Mouse (Mus musculus): ENCODE results near the gene Ppip5k2. TPM values are rescaled to one million over a fixed set of nuclear protein-coding genes. Genes with fewer than 3 reads are reported as not detected.

Gene Ppip5k2
- polyA plus RNA-seq, 1 experiment = 2.9 TPM

DNA sequence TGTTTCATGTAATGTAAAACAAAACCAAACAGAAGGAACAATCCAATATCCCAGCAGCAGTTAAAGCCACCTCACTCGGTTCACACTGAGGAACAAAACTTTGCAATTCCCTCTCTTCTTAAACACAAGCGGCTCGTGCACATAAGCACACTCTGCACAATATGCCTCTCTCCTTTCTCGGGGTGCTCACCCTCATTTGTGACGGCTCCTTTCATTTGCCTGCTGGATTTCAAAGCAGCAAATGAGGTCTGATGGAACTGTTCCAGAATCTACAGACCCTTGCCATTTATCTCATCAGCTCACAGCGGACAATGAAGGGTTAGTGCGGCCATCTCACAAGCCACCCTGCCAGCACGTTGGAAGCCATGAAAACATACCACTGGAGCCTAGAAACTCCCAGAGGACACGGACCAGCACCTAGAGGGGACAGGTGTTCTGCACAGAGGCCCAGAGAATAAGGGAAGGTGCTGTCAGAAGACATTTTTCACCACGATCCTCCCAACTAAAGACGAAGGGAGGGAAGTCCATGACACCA lies 55.8 kb downstream of the Ppip5k2 start:
- no peaks in the 10 kb centered on the region for H3K4me1 ChIP-seq
- TF ChIP-seq FLI1 (IDR thresholded peaks at IDR 0.05; ENCODE audit: low read length) (no peak), GATA1 (IDR thresholded peaks at IDR 0.05; ENCODE audit: borderline replicate concordance, low read length) (no peak)
- no peaks in the 10 kb centered on the region for H3K9me3 ChIP-seq
- H3K27me3 ChIP-seq (replicated peaks) = no peaks in the 10 kb centered on the region
- H3K4me3 ChIP-seq (replicated peaks) = no peak overlapping the region
- peaks cover 98% of the 10 kb centered on the region for H3K36me3 ChIP-seq (replicated peaks; ENCODE audit: low read length)

DNA sequence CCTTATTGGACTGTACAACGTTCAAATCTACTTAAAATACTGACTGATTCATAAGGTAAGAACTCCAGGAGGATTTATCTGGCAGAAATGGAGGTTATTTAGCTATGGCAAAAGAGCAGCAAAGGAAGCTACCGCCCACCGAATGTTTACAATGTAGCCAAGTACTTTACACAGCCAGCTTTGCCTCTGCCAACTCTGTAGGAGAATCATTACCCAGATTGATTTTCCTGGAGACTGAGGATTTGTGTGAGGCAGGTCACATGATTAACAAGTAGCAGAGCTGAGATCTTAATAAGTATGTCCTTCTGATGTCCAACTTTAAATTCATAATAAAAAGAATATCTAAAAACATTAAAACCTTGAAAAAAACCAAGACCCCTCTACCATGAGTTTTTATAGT lies 59.7 kb downstream of the Ppip5k2 start:
- H3K4me3 ChIP-seq (replicated peaks) = no peak overlapping the region
- H3K4me1 ChIP-seq = 0 out of 2 replicates have a peak, but pooled peaks cover 3% of the 10 kb centered on the region
- no peaks in the 10 kb centered on the region for H3K27me3 ChIP-seq (replicated peaks)
- TF ChIP-seq GATA1 (IDR thresholded peaks at IDR 0.05; ENCODE audit: borderline replicate concordance, low read length) = no peak
- TF ChIP-seq FLI1 (IDR thresholded peaks at IDR 0.05; ENCODE audit: low read length) = no peak
- H3K36me3 ChIP-seq (replicated peaks; ENCODE audit: low read length) = peaks cover 95% of the 10 kb centered on the region
- no peaks in the 10 kb centered on the region for H3K9me3 ChIP-seq

DNA sequence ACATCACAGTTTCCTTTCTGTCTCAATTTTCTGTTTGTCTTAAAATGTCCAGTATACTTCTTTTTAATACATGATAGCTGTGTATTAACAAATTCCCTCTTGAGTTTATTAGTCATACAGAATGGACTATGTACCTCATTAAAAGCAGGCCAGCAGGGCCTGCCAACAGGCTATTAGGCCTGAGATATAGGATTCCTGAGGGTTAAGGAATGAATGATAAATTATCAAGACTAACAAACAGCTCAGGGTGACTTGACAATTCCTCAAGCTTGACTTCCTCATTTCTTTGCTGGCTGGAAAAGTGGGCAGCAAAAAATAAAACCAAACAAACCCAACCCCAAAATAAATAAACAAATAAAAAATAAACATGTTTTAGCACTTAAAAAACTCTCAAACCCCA lies 64.8 kb downstream of the Ppip5k2 start:
- no peak for TF ChIP-seq GATA1 (IDR thresholded peaks at IDR 0.05; ENCODE audit: borderline replicate concordance, low read length)
- no peak for TF ChIP-seq FLI1 (IDR thresholded peaks at IDR 0.05; ENCODE audit: low read length)

DNA sequence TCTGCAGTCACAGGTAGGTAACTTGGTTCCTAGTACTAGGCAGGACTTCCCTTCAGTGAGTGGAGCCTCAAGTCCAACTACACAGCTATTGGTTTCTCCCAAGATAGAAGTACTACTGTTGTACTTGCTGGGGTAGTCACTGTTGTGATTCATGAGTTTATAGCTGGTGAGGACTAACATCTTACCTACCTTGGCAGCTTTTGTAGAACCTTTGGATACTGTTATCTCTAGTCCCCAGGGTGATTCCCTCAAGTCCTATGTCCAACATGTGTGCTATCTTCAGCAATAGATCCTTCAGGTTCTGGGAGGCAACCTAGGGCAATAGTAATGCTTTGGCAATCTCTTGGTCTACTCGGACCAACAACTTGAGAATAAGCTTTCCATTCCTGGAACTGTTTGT lies 65.6 kb downstream of the Ppip5k2 start:
- Histone ChIP-seq H3K27me3 (replicated peaks) (no peaks in the 10 kb centered on the region), H3K9me3 (no peaks in the 10 kb centered on the region), H3K4me1 (peaks cover 3% of the 10 kb centered on the region; the same call in 1 of the 2 replicates), H3K4me3 (replicated peaks) (no peak overlapping the region), H3K36me3 (replicated peaks; ENCODE audit: low read length) (peaks cover 55% of the 10 kb centered on the region)
- no peak for TF ChIP-seq GATA1 (IDR thresholded peaks at IDR 0.05; ENCODE audit: borderline replicate concordance, low read length)
- no peak for TF ChIP-seq FLI1 (IDR thresholded peaks at IDR 0.05; ENCODE audit: low read length)

More for the DNA sequence above, 64.8 kb downstream of the Ppip5k2 start:
- peaks cover 62% of the 10 kb centered on the region for H3K36me3 ChIP-seq (replicated peaks; ENCODE audit: low read length)
- H3K9me3 ChIP-seq = no peaks in the 10 kb centered on the region
- H3K4me1 ChIP-seq = peaks cover 3% of the 10 kb centered on the region; the same call in 1 of the 2 replicates
- no peaks in the 10 kb centered on the region for H3K27me3 ChIP-seq (replicated peaks)
- H3K4me3 ChIP-seq (replicated peaks) = no peak overlapping the region

DNA sequence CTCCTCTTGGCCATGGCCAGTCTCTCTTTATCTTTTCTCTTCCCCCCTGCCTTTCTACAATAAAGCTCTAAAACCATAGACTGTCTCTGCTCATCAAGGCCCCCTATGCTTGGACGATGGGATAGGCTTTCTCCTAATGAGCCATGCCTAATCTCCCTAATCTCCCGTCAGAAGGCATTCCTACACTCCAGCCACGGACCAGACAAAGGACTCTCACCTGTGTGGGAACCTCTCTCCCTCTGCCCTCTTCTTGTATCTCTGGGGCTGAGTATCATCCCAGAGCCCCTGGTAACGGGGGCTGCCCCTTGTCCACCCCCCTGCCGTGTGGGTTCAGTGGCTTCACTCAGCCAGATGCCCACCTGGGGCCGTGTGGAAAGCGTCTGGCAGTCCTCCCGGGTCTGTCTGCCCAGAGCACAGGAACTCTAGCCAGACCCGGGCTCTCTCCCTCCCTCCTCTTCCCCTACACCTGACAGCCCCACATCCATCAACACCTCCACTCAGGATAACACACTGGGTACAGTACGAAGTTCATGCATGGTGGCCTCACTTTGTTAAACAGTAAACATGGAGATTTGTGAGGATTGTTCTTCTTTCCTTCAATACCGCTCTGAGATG lies 71.1 kb downstream of the Ppip5k2 start:
- peaks cover 7% of the 10 kb centered on the region; the same call in 1 of the 2 replicates for H3K4me1 ChIP-seq
- H3K4me3 ChIP-seq (replicated peaks) = no peak overlapping the region
- no peaks in the 10 kb centered on the region for H3K27me3 ChIP-seq (replicated peaks)
- TF ChIP-seq GATA1 (IDR thresholded peaks at IDR 0.05; ENCODE audit: borderline replicate concordance, low read length) (no peak), FLI1 (IDR thresholded peaks at IDR 0.05; ENCODE audit: low read length) (no peak)
- 0 out of 2 replicates have a peak, but pooled peaks cover 3% of the 10 kb centered on the region for H3K9me3 ChIP-seq
- peaks cover 2% of the 10 kb centered on the region for H3K36me3 ChIP-seq (replicated peaks; ENCODE audit: low read length)

DNA sequence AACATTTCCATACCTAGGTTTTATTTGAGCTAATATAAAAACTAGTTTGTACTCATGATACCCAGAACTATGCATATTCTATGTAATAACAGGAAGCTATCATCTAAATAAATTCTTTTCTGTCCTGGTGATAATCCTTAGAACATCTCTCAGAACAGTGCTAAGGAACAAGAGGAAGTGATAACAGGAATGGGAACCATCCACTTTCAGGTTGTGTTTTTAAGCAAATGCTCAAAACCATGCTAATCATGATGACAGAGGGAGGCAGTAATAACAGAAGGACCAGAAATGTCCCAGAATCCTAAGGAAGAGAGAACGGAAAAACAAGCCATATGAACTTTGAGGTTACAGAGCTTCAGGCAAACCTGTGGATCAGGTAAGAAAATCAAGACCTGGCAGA lies 72.9 kb downstream of the Ppip5k2 start:
- H3K36me3 ChIP-seq (replicated peaks; ENCODE audit: low read length) = no peaks in the 10 kb centered on the region
- H3K4me1 ChIP-seq = peaks cover 17% of the 10 kb centered on the region
- TF ChIP-seq GATA1 (IDR thresholded peaks at IDR 0.05; ENCODE audit: borderline replicate concordance, low read length) (no peak), FLI1 (IDR thresholded peaks at IDR 0.05; ENCODE audit: low read length) (no peak)
- H3K27me3 ChIP-seq (replicated peaks) = no peaks in the 10 kb centered on the region
- H3K4me3 ChIP-seq (replicated peaks) = no peak overlapping the region
- 0 out of 2 replicates have a peak, but pooled peaks cover 3% of the 10 kb centered on the region for H3K9me3 ChIP-seq

DNA sequence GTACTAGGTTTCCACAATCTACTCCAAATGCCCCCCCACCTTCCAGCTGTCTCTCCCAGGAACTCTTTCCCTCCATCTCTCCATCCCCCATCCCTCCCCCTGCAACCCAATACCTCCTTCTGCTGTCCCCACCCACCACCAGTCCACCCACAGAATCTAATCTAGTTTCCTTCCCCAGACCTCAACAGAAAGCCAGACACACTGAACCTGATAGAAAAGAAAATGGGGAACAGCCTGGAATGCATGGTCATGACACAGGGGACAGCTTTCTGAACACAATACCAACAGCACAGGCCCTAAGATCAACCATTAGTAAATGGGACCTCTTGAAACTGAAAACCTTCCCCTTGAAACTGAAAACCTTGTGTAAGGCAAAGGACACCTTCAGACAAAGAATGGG lies 76.4 kb downstream of the Ppip5k2 start:
- H3K9me3 ChIP-seq = 0 out of 2 replicates have a peak, but pooled peaks cover 3% of the 10 kb centered on the region
- H3K36me3 ChIP-seq (replicated peaks; ENCODE audit: low read length) = no peaks in the 10 kb centered on the region
- H3K27me3 ChIP-seq (replicated peaks) = no peaks in the 10 kb centered on the region
- TF ChIP-seq GATA1 (IDR thresholded peaks at IDR 0.05; ENCODE audit: borderline replicate concordance, low read length) = no peak
- H3K4me3 ChIP-seq (replicated peaks) = no peak overlapping the region
- H3K4me1 ChIP-seq = peaks cover 13% of the 10 kb centered on the region

DNA sequence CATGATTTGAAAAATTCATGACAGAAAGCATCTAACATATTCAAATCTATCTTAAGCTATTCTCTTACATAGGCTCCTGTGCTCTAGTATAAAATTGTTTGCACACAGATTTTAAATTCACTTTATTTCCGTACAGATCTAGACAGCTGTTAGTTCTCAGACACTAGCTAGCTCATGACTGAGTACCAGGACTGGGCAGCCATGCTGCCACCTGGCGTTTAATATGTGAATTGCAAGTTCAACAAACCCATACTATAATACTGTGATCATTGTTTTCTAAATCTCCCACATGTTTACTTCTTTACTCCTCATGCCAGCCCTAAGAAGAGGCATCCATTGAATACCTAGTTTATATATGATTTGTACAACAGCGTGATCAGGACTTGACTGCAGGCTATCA lies 81.5 kb downstream of the Ppip5k2 start:
- no peaks in the 10 kb centered on the region for H3K36me3 ChIP-seq (replicated peaks; ENCODE audit: low read length)
- H3K9me3 ChIP-seq = no peaks in the 10 kb centered on the region
- TF ChIP-seq FLI1 (IDR thresholded peaks at IDR 0.05; ENCODE audit: low read length) (no peak), GATA1 (IDR thresholded peaks at IDR 0.05; ENCODE audit: borderline replicate concordance, low read length) (no peak)
- H3K4me1 ChIP-seq = peaks cover 7% of the 10 kb centered on the region
- H3K27me3 ChIP-seq (replicated peaks) = peaks cover 2% of the 10 kb centered on the region
- no peak overlapping the region for H3K4me3 ChIP-seq (replicated peaks)

DNA sequence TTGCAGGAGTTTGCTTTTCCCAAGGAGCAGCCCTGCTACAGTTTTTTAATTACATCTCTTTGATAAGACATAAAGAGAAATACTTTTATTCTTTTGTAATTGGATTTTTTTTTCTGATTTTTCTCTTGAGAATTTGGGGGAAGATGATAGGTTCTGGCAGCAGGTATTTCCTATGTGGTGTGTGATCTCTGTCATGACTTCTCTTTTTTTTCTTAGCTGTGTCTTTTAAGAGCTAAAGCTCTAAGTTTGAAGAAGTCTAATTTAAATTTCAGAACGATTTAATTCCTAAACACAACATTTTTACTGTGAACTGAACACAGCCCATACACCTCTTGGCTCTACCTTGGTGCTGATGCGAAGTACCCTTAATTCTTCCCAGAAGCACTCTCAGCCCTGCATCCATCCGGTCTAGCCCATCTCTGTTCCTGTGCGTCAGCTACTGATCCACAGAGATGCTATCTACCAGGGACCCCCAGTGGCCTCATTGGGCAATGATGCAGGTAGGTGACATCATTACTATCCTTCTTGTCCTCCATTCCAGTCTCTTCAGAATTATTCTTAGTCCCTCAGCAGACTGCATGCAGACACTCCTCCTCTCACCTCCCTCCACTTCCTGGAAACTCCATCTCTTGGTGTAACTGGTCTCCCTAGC lies 93.6 kb downstream of the Ppip5k2 start:
- H3K36me3 ChIP-seq (replicated peaks; ENCODE audit: low read length) = no peaks in the 10 kb centered on the region
- H3K9me3 ChIP-seq = no peaks in the 10 kb centered on the region
- TF ChIP-seq GATA1 (IDR thresholded peaks at IDR 0.05; ENCODE audit: borderline replicate concordance, low read length) = no peak
- no peak for TF ChIP-seq FLI1 (IDR thresholded peaks at IDR 0.05; ENCODE audit: low read length)
- H3K4me1 ChIP-seq = peaks cover 8% of the 10 kb centered on the region
- H3K4me3 ChIP-seq (replicated peaks) = no peak overlapping the region
- H3K27me3 ChIP-seq (replicated peaks) = no peaks in the 10 kb centered on the region

DNA sequence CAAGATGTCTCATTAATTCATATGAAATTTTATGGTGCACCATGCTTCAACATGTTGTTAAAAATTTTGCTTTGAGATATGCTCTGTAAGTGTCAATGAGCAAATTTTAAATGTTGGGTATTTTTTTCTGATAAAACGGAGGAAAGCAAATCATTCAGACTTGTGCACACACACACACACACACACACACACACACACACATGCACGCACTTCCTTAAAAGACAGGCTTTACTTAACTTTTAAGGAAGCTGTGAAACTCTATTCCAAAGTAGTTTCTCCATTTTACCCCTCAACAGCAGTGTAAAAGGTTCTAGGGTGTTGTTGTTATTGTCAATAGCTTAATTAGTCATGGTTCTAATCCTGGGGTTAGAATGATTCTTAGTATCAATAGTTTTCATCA lies 94.1 kb downstream of the Ppip5k2 start:
- Histone ChIP-seq H3K4me3 (replicated peaks) (no peak overlapping the region), H3K27me3 (replicated peaks) (no peaks in the 10 kb centered on the region), H3K36me3 (replicated peaks; ENCODE audit: low read length) (no peaks in the 10 kb centered on the region), H3K9me3 (no peaks in the 10 kb centered on the region), H3K4me1 (peaks cover 8% of the 10 kb centered on the region)
- TF ChIP-seq GATA1 (IDR thresholded peaks at IDR 0.05; ENCODE audit: borderline replicate concordance, low read length) = no peak
- TF ChIP-seq FLI1 (IDR thresholded peaks at IDR 0.05; ENCODE audit: low read length) = no peak

Measured in megakaryocyte, embryonic 14.5 days (primary cell).